Mouse (Mus musculus): ENCODE results near the gene Zfp958. TPM values are rescaled to one million over a fixed set of nuclear protein-coding genes. Genes with fewer than 3 reads are reported as not detected.

The Zfp958 gene
- total RNA-seq, 2 experiments from 2014 or later, result 8.8 to 9.7 TPM

Other genes with a start within 250 kb of the Zfp958 start
- gene Cers4, start 120.1 kb upstream of the Zfp958 start, total RNA-seq (2021), result 10 to 100 TPM; 14.6 to 16.4 TPM
- 10 to 100 TPM in 1 of 2 experiments, 1 to 10 TPM in 1; 10.0 to 10.4 TPM for gene Shcbp1, start 166.4 kb downstream of the Zfp958 start, total RNA-seq (2021)